Mouse (Mus musculus): ENCODE data around the gene Sap25. TPM values are rescaled to one million over a fixed set of nuclear protein-coding genes. Genes with fewer than 3 reads are reported as not detected.

Gene Sap25
- total and polyA plus RNA-seq, 2 experiments from 2014 or later, result 3.7 to 5.2 TPM

DNA sequence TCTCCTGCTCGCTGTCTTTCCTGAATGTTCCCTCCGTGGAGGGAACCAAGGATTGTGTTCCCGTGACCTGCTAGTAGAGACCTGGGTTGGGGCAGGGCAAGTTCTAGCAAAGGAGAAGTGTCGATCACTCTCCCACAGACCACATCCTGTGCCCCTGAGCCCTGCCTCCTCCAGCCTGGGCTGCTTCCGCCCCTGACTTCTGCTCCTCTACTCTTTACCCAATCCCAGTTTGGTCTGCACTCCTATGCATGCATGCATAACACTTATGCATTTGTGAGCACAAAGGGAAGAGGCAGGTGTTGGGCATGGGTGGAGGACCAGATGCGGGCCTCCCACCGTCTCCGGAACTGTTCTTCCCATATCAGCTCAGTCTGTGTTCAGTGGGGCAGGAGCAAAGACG is 10.0 kb upstream of the Sap25 start:
- 63% methylated on average over 9 of the region's 9 CpGs for WGBS
- TF ChIP-seq CTCF (IDR thresholded peaks at IDR 0.05; ENCODE audit: low read depth), result no peak
- Histone ChIP-seq H3K27ac (peak overlapping the region; percentile 54), H3K36me3 (ENCODE audit: insufficient read depth, low read length) (peaks cover 19% of the 10 kb centered on the region), H3K9ac (replicated peaks; ENCODE audit: low read length) (peak overlapping the region; percentile 26; the same call in 1 of the 2 replicates), H3K9me3 (ENCODE audit: low read length) (no peaks in the 10 kb centered on the region), H3K4me2 (ENCODE audit: low read depth, low read length) (peak overlapping the region; percentile 99), H3K4me3 (ENCODE audit: low read length) (no peak overlapping the region; the same call in 1 of the 2 replicates), H3K4me1 (ENCODE audit: insufficient read depth, low read length) (peaks cover 18% of the 10 kb centered on the region), H3K27me3 (ENCODE audit: insufficient read depth, low read length) (no peaks in the 10 kb centered on the region)
- DNase-seq (ENCODE audit: low spot score), result no peak
- no peak for ATAC-seq

DNA sequence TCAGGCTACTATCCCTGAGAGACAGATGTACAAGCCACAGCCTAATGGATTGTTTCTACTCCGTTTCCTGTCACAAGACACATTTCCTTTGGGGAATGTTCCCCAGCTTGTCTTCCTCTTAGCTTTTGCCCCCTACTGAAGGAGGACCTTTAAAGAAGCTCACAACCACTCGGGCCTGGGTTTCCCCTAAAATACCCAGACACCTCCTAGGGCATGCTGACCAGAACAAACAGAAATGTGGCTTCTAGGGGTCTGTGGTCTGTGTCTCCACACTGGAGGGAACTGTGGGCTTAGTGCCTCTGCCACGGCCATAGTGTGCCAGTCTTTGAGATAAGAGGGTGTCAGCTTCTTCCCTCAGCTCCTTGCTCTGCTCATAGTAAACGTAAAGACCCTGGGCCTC is 9.5 kb upstream of the Sap25 start:
- peak overlapping the region; percentile 33; the same call in 1 of the 2 replicates for H3K27ac ChIP-seq
- TF ChIP-seq CTCF (IDR thresholded peaks at IDR 0.05; ENCODE audit: low read depth), result no peak
- no peak overlapping the region for H3K9ac ChIP-seq (replicated peaks; ENCODE audit: low read length)

DNA sequence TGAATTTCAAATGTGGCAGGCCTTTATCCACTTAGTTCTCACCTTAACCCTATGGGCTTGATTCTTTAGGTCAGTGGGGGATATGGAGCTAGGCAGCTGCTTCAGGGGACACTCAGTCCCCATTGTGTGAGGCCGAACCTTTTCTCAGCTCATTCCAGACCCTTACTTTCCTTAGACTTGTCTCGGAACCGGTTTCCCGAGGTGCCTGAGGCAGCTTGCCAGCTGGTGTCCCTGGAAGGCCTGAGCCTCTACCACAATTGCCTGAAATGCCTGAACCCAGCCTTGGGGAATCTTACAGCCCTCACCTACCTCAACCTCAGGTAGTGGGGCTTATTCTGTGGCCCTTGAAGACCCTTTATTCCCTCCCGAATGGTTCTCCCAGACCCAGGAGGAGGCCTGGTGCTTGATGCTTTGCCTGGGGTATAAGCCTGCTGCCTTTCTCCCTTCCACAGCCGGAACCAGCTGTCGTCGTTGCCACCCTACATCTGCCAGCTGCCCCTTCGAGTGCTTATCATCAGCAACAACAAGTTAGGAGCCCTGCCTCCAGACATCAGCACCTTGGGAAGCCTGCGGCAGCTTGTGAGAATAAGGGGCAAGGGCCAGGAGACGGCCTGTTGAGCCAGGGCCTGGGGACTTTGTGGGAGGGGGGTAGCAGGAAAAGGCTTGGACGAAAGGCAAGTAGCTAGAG is 7.6 kb upstream of the Sap25 start:
- no peak for TF ChIP-seq CTCF (IDR thresholded peaks at IDR 0.05; ENCODE audit: low read depth)

More for the DNA sequence above, 9.5 kb upstream of the Sap25 start:
- Histone ChIP-seq H3K36me3 (ENCODE audit: insufficient read depth, low read length) (peaks cover 22% of the 10 kb centered on the region), H3K4me2 (ENCODE audit: low read depth, low read length) (no peak overlapping the region), H3K27me3 (ENCODE audit: insufficient read depth, low read length) (no peaks in the 10 kb centered on the region), H3K4me3 (ENCODE audit: low read length) (no peak overlapping the region), H3K9me3 (ENCODE audit: low read length) (no peaks in the 10 kb centered on the region), H3K4me1 (ENCODE audit: insufficient read depth, low read length) (peaks cover 18% of the 10 kb centered on the region)
- DNase-seq (ENCODE audit: low spot score), result no peak
- 67% methylated on average over 4 of the region's 4 CpGs for WGBS
- ATAC-seq, result no peak

DNA sequence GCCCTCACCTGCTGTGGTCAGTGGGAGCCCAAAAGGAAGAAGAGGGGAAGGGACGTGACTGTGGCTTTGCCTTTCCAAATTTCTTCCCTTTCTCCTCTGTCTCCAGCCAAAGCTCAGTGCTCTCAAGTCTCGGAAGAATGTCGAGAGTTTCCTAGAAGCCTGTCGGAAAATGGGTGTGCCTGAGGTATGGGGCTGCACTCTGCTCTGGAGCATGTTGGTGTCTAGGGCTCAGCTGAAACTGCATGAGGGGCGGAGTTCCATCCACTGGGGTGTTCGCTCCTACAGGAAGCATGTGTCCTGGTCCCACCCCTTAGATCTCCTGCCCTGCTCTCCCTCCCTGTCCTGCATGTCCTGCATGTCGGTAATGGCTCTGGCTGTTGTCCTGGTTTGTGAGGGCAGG is 1.7 kb upstream of the Sap25 start:
- Histone ChIP-seq H3K36me3 (ENCODE audit: insufficient read depth, low read length) (peaks cover 43% of the 10 kb centered on the region; the same call in 1 of the 2 replicates), H3K4me1 (ENCODE audit: insufficient read depth, low read length) (no peaks in the 10 kb centered on the region), H3K9ac (replicated peaks; ENCODE audit: low read length) (no peak overlapping the region), H3K27me3 (ENCODE audit: insufficient read depth, low read length) (no peaks in the 10 kb centered on the region; the same call in 1 of the 2 replicates), H3K27ac (no peak overlapping the region), H3K9me3 (ENCODE audit: low read length) (no peaks in the 10 kb centered on the region), H3K4me3 (ENCODE audit: low read length) (no peak overlapping the region), H3K4me2 (ENCODE audit: low read depth, low read length) (no peak overlapping the region)
- DNase-seq (ENCODE audit: low spot score) (no peak), ATAC-seq (no peak)
- 82% methylated on average over 7 of the region's 7 CpGs for WGBS
- TF ChIP-seq CTCF (IDR thresholded peaks at IDR 0.05; ENCODE audit: low read depth), result no peak

More for the DNA sequence above, 7.6 kb upstream of the Sap25 start:
- no peak overlapping the region for H3K4me3 ChIP-seq (ENCODE audit: low read length)
- H3K27me3 ChIP-seq (ENCODE audit: insufficient read depth, low read length), result no peaks in the 10 kb centered on the region
- ATAC-seq (no peak), DNase-seq (ENCODE audit: low spot score) (no peak)
- 66% methylated on average over 12 of the region's 12 CpGs for WGBS
- H3K9me3 ChIP-seq (ENCODE audit: low read length), result no peaks in the 10 kb centered on the region
- H3K4me2 ChIP-seq (ENCODE audit: low read depth, low read length), result no peak overlapping the region
- peaks cover 34% of the 10 kb centered on the region for H3K36me3 ChIP-seq (ENCODE audit: insufficient read depth, low read length)
- no peak overlapping the region for H3K9ac ChIP-seq (replicated peaks; ENCODE audit: low read length)
- peaks cover 18% of the 10 kb centered on the region for H3K4me1 ChIP-seq (ENCODE audit: insufficient read depth, low read length)
- no peak overlapping the region for H3K27ac ChIP-seq

DNA sequence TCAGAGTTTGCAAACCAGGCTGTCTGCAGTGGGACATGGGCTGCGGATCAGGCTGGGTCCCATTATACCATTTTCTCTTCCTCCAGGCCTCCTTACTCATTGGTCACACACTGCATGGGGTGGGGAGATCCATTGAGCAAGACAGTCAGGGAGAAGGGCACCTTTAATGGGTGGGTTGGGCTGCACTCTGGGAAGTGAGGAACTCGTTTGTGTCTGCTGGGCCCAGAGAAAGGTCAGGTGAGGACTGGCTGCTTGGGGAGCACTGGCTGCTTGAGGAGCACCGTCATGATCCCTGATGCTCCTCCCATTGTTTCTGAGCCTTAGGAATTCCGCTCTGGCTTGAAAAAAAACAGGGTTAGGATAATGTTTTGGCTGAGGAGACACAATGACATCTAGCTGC is 1.8 kb downstream of the Sap25 start:
- TF ChIP-seq CTCF (IDR thresholded peaks at IDR 0.05; ENCODE audit: low read depth), result no peak
- no peak for ATAC-seq
- Histone ChIP-seq H3K4me1 (ENCODE audit: insufficient read depth, low read length) (peaks cover 5% of the 10 kb centered on the region; the same call in 1 of the 2 replicates), H3K9ac (replicated peaks; ENCODE audit: low read length) (no peak overlapping the region), H3K4me3 (ENCODE audit: low read length) (no peak overlapping the region), H3K36me3 (ENCODE audit: insufficient read depth, low read length) (peaks cover 18% of the 10 kb centered on the region; the same call in 1 of the 2 replicates), H3K27me3 (ENCODE audit: insufficient read depth, low read length) (peaks cover 17% of the 10 kb centered on the region), H3K27ac (no peak overlapping the region), H3K4me2 (ENCODE audit: low read depth, low read length) (no peak overlapping the region), H3K9me3 (ENCODE audit: low read length) (no peaks in the 10 kb centered on the region)
- no peak for DNase-seq (ENCODE audit: low spot score)
- WGBS, result 47% methylated on average over 4 of the region's 4 CpGs

DNA sequence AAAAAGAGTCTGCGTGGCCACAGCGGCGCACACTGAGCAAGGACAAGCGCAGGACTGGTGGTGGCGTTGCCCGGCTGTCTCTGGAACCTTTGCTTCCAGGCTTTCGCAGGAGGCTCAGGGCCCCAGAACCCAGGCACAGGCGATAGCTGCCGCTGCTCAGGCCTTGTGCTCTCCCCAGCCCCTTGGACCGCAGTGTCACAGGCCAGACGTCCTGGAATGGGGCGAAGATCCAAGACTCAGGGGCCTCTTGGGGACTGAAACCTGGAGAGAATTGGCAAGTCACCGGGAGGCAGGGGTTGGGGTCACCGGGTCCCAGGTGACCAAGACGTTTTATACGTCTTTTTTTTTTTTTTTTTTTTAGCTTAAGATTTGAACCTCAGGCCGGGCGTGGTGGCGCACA is 3.4 kb downstream of the Sap25 start:
- no peak for TF ChIP-seq CTCF (IDR thresholded peaks at IDR 0.05; ENCODE audit: low read depth)
- Histone ChIP-seq H3K9ac (replicated peaks; ENCODE audit: low read length) (no peak overlapping the region), H3K9me3 (ENCODE audit: low read length) (no peaks in the 10 kb centered on the region), H3K4me1 (ENCODE audit: insufficient read depth, low read length) (peaks cover 5% of the 10 kb centered on the region; the same call in 1 of the 2 replicates), H3K36me3 (ENCODE audit: insufficient read depth, low read length) (peaks cover 11% of the 10 kb centered on the region; the same call in 1 of the 2 replicates), H3K4me3 (ENCODE audit: low read length) (no peak overlapping the region), H3K27ac (no peak overlapping the region), H3K27me3 (ENCODE audit: insufficient read depth, low read length) (peaks cover 17% of the 10 kb centered on the region), H3K4me2 (ENCODE audit: low read depth, low read length) (peak overlapping the region; percentile 43; the same call in 1 of the 2 replicates)
- DNase-seq (ENCODE audit: low spot score) (no peak), ATAC-seq (no peak)
- WGBS, result 39% methylated on average over 19 of the region's 19 CpGs
